Mouse (Mus musculus): Measurements from ENCODE around the gene Cela3a.
"Not testable (repeated sequence)": the region's sequence is repeated elsewhere in the genome, so short reads cannot be mapped to it uniquely, and the experiment has no call there.

DNA sequence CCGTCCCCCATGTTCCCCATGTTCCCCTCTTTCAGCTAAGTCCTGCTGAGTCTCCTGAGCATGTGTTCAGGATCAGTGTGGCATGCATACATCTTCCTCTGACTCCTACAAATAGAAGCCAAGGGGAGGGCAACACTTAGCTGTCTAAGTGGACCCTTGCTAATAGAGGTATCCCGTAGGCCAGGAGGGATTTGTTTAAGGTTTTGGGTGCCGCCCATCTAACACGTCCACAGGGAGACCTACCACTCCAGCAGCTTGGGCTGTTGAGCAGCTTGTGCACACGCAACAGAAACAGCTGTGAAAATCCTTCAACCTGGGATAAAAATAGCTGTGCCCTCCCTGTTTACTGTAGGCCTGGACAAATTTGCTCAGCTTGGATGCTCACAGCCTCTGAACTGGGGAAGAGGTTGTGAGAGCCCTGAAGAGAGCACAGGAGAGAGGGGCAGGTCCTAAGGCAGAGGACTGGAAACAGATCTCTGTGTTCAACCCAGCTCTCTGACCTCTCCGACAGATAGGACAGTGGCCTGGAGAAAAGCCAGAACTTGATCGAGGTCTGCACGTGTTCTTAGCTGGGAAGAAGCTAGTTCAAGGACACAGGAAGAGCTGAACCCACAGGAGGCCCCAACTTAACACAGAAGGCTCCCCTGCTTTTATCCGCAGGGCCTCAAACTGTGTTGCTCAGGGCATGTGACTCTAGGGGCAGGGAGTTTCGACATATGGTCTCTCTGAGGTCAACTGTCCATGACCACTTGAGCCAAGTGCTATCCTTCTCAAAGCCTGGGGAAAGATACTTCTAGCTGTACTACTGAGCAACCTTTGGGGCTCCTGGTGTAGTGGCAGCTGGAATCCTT, 23.3 kb upstream of the Cela3a start:
- TF ChIP-seq CTCF (IDR thresholded peaks at IDR 0.05; ENCODE audit: borderline replicate concordance, control insufficient read depth, extremely low read depth, insufficient read depth, low read length, poor library complexity); POLR2A (IDR thresholded peaks at IDR 0.05; ENCODE audit: control insufficient read depth, extremely low read depth, insufficient read depth, low read length, poor library complexity): not testable (repeated sequence)
